Mouse (Mus musculus): ENCODE results near the gene Cyp4f14. TPM values are rescaled to one million over a fixed set of nuclear protein-coding genes. Genes with fewer than 3 reads are reported as not detected.
"Not testable (repeated sequence)": the region's sequence is repeated elsewhere in the genome, so short reads cannot be mapped to it uniquely, and the experiment has no call there.

Gene Cyp4f14
- polyA plus RNA-seq, 1 experiment from 2014 or later = not detected

GRCm38 (mm10) chr17:32891239-32892180 lies 25.6 kb downstream of the Cyp4f14 start, which contains the start of gene Zfp870:
TSS of gene Zfp870 (minus strand) at chr17:32891642.
- no peaks in the 10 kb centered on the region for H3K27me3 ChIP-seq (replicated peaks)
- peak within 1 kb of the TSS; percentile 88 for H3K4me2 ChIP-seq
- 13% methylated on average over 33 of the region's 33 CpGs for WGBS
- H3K36me3 ChIP-seq = no peaks in the 10 kb centered on the region
- H3K9me3 ChIP-seq (replicated peaks) = no peaks in the 10 kb centered on the region
- H3K27ac ChIP-seq (ENCODE audit: poor library complexity, severe bottlenecking) = peak within 1 kb of the TSS; percentile 81
- peaks cover 13% of the 10 kb centered on the region for H3K4me1 ChIP-seq (replicated peaks)
- peak within 1 kb of the TSS; percentile 80 for H3K4me3 ChIP-seq
- ATAC-seq (ENCODE audit: insufficient number of reproducible peaks, low FRiP score) = peak; percentile 98
- H3K9ac ChIP-seq = peak within 1 kb of the TSS; percentile 87

DNA sequence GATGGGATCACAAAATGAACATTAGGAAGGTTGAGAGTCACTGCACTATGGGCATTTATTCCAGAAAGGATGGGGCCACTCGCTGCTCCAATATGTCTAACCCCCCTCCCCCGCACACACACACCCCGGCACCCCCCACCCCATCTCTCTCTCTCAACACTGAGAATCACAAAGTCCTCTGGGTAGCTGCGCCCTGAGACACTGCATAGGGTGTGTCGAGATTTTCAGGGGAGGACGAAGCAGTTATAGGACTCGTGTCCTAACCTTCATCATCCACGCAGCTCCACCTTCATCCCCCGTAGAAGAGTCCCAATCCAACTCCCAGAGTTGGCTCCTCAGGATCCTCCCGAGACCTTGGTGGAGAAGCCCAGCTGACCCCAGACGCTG lies 26.3 kb downstream of the Cyp4f14 start:
- no peaks in the 10 kb centered on the region for H3K27me3 ChIP-seq (replicated peaks)
- peak overlapping the region; percentile 88 for H3K4me2 ChIP-seq
- H3K4me3 ChIP-seq = peak overlapping the region; percentile 80
- H3K9me3 ChIP-seq (replicated peaks) = no peaks in the 10 kb centered on the region
- ATAC-seq (ENCODE audit: insufficient number of reproducible peaks, low FRiP score) = 0 out of 2 replicates have a peak, but pooled peaks have one; percentile 30
- H3K4me1 ChIP-seq (replicated peaks) = peaks cover 13% of the 10 kb centered on the region
- peak overlapping the region; percentile 87 for H3K9ac ChIP-seq
- H3K27ac ChIP-seq (ENCODE audit: poor library complexity, severe bottlenecking) = peak overlapping the region; percentile 81
- WGBS = 4% methylated on average over 11 of the region's 11 CpGs
- H3K36me3 ChIP-seq = no peaks in the 10 kb centered on the region

DNA sequence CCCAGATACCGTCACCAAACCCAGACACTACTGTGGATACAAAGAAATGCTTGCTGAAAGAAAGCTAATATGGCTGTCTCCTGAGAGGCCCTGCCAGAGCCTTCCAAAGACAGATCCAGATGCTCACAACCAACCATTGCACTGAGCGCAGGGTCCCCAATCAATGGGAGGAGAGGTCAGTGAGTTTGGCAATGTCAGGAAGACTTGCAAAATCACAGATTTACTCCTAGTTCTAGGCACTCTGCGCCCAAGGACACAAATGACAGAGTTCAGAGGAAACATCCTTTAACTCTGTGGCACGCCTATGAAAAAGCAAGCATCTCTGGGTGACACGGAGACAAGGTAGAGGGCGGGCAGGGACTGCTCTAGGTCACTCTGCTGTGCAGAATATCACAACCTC lies 27.5 kb downstream of the Cyp4f14 start:
- Histone ChIP-seq H3K4me2 (no peak overlapping the region), H3K9ac (no peak overlapping the region), H3K27me3 (replicated peaks) (no peaks in the 10 kb centered on the region), H3K4me3 (no peak overlapping the region), H3K36me3 (peaks cover 6% of the 10 kb centered on the region), H3K4me1 (replicated peaks) (peaks cover 13% of the 10 kb centered on the region), H3K9me3 (replicated peaks) (no peaks in the 10 kb centered on the region), H3K27ac (ENCODE audit: poor library complexity, severe bottlenecking) (no peak overlapping the region)
- ATAC-seq (ENCODE audit: insufficient number of reproducible peaks, low FRiP score) = no peak
- WGBS = 92% methylated on average over 6 of the region's 6 CpGs

- H3K36me3 ChIP-seq = peaks cover 57% of the 10 kb centered on the region
- H3K4me1 ChIP-seq (replicated peaks) = peaks cover 8% of the 10 kb centered on the region; the same call in 1 of the 2 replicates
- no peak for ATAC-seq (ENCODE audit: insufficient number of reproducible peaks, low FRiP score)
- no peak overlapping the region for H3K9ac ChIP-seq
- 87% methylated on average over 14 of the region's 14 CpGs for WGBS
- no peak overlapping the region for H3K27ac ChIP-seq (ENCODE audit: poor library complexity, severe bottlenecking)
- no peak overlapping the region for H3K4me2 ChIP-seq
- no peak overlapping the region for H3K4me3 ChIP-seq
- peaks cover 14% of the 10 kb centered on the region for H3K27me3 ChIP-seq (replicated peaks)
- 0 out of 2 replicates have a peak, but pooled peaks cover 7% of the 10 kb centered on the region for H3K9me3 ChIP-seq (replicated peaks)
Measured at GRCm38 (mm10) chr17:32880320-32881218, 36.6 kb downstream of the Cyp4f14 start.

GRCm38 (mm10) chr17:32878773-32879172 lies 38.4 kb downstream of the Cyp4f14 start:
- 89% methylated on average over 11 of the region's 11 CpGs for whole genome bisulfite sequencing
- Histone ChIP-seq H3K27me3 (replicated peaks) (peaks cover 14% of the 10 kb centered on the region), H3K36me3 (peaks cover 43% of the 10 kb centered on the region), H3K9ac (no peak overlapping the region), H3K4me1 (replicated peaks) (peaks cover 8% of the 10 kb centered on the region; the same call in 1 of the 2 replicates), H3K9me3 (replicated peaks) (0 out of 2 replicates have a peak, but pooled peaks cover 7% of the 10 kb centered on the region), H3K4me3 (no peak overlapping the region), H3K27ac (ENCODE audit: poor library complexity, severe bottlenecking) (no peak overlapping the region), H3K4me2 (no peak overlapping the region)
- no peak for ATAC-seq (ENCODE audit: insufficient number of reproducible peaks, low FRiP score)

DNA sequence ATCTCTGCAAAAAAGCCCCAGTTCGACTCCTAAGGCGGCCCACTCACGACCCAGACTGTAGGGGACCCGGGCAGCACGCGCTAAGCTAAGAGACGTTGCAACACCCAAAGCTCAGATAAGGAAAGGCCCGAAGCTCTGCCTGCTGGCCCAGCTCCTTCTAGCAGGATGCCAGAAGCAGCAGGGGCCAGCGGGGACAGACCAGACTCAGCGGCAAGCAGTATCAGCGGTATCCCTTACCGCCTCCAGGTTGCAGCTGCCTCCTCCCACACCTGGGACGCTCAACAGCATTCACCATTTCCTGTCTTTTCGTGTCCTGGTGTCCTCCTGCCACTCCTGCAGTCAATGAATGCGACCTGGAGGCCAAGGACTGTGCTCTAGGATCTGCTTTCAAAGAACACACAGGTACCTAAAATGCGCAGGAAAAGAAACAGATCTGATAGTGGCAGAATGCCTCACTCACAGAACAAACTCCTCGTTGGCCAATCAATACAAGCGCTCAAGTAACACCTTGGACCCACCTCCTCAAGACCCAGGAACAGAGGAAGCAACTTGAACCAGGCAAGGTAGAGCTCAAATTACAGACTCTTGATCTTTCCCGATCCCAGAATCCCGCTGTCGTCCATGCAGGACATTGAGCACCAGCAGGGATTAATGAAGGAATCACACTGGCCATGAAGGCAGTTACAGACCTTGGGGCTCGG lies 39.5 kb downstream of the Cyp4f14 start:
- Histone ChIP-seq H3K36me3 (peaks cover 31% of the 10 kb centered on the region), H3K9ac (peak overlapping the region; percentile 44; the same call in 1 of the 2 replicates), H3K9me3 (replicated peaks) (0 out of 2 replicates have a peak, but pooled peaks cover 7% of the 10 kb centered on the region), H3K27ac (ENCODE audit: poor library complexity, severe bottlenecking) (no peak overlapping the region), H3K4me2 (peak overlapping the region; percentile 50), H3K4me3 (peak overlapping the region; percentile 5; the same call in 1 of the 2 replicates), H3K27me3 (replicated peaks) (peaks cover 14% of the 10 kb centered on the region), H3K4me1 (replicated peaks) (peaks cover 8% of the 10 kb centered on the region; the same call in 1 of the 2 replicates)
- ATAC-seq (ENCODE audit: insufficient number of reproducible peaks, low FRiP score) = no peak
- WGBS = 4% methylated on average over 22 of the region's 22 CpGs

DNA sequence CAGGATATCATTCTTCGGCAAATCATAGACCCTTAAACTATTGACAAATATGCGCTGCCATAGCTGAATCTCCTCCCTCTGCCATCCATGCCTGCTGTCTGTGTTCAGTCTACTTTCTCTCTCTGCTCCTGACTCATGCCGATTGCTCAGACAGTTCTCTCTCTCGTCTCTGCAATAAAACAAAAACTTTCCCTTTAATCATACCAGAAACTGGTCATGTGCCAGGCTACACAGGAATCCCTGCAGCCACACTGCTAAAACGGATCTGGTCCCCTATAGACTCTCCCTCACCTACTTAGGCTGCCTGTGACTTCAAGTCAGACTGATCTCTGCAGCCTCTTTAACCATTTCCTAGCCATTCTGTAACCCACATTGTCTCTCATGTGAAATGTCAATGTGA lies 44.4 kb downstream of the Cyp4f14 start:
- ATAC-seq (ENCODE audit: insufficient number of reproducible peaks, low FRiP score) = no peak
- 61% methylated on average over 5 of the region's 5 CpGs for WGBS
- Histone ChIP-seq H3K9ac (no peak overlapping the region), H3K4me1 (replicated peaks) (peaks cover 6% of the 10 kb centered on the region; the same call in 1 of the 2 replicates), H3K27me3 (replicated peaks) (peaks cover 14% of the 10 kb centered on the region), H3K36me3 (no peaks in the 10 kb centered on the region), H3K4me3 (no peak overlapping the region), H3K27ac (ENCODE audit: poor library complexity, severe bottlenecking) (no peak overlapping the region), H3K9me3 (replicated peaks) (0 out of 2 replicates have a peak, but pooled peaks cover 2% of the 10 kb centered on the region), H3K4me2 (no peak overlapping the region)

DNA sequence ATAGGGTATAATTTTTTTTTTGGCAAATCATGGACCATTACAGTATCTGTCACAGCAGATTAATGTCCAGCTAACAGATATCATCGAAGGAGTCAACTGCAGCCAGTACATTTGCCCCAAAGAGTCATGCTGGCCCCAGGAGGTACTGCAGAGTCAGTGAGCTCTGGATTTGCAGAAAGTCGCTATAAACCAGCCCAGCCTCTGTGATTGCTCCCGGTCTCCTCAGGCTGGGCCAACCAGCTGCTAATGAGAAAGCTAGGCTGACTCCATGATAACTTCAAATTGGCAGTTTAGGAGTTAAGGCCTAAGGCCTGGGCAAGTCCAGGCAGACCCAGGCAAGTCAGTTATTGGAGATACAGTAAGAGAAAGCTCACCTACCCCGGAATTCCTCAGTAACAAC lies 45.1 kb downstream of the Cyp4f14 start:
- H3K27ac ChIP-seq (ENCODE audit: poor library complexity, severe bottlenecking) = no peak overlapping the region
- no peak overlapping the region for H3K4me2 ChIP-seq
- H3K4me3 ChIP-seq = no peak overlapping the region
- H3K27me3 ChIP-seq (replicated peaks) = peaks cover 10% of the 10 kb centered on the region
- 71% methylated on average over 4 of the region's 4 CpGs for WGBS
- 0 out of 2 replicates have a peak, but pooled peaks cover 2% of the 10 kb centered on the region for H3K9me3 ChIP-seq (replicated peaks)
- no peaks in the 10 kb centered on the region for H3K36me3 ChIP-seq
- ATAC-seq (ENCODE audit: insufficient number of reproducible peaks, low FRiP score) = no peak
- no peak overlapping the region for H3K9ac ChIP-seq
- H3K4me1 ChIP-seq (replicated peaks) = 0 out of 2 replicates have a peak, but pooled peaks cover under 1% of the 10 kb centered on the region

DNA sequence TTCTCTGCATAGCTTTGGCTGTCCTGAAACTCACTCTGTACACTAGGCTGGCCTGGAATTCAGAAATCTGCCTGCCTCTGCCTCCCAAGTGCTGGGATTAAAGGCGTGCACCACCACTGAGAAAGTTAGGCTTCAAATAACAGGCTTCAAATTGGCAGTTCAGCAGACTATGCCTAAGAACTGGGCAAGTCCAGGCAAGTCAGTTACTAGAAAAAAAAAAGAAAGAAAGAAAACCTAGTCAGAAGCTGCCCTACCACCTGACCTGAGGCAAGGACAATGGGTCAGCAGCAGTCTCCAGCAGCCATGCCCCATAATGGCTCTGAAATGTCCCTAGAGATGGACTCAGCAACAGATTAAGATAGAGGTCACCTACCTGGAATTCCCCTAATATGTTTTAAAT lies 45.7 kb downstream of the Cyp4f14 start:
- Histone ChIP-seq H3K27me3 (replicated peaks) (peaks cover 4% of the 10 kb centered on the region; the same call in 1 of the 2 replicates), H3K36me3 (no peaks in the 10 kb centered on the region), H3K4me2 (no peak overlapping the region), H3K9ac (no peak overlapping the region), H3K9me3 (replicated peaks) (0 out of 2 replicates have a peak, but pooled peaks cover 2% of the 10 kb centered on the region), H3K4me3 (no peak overlapping the region), H3K4me1 (replicated peaks) (no peaks in the 10 kb centered on the region), H3K27ac (ENCODE audit: poor library complexity, severe bottlenecking) (no peak overlapping the region)
- WGBS = 94% methylated on average over 1 of the region's 1 CpGs
- no peak for ATAC-seq (ENCODE audit: insufficient number of reproducible peaks, low FRiP score)

DNA sequence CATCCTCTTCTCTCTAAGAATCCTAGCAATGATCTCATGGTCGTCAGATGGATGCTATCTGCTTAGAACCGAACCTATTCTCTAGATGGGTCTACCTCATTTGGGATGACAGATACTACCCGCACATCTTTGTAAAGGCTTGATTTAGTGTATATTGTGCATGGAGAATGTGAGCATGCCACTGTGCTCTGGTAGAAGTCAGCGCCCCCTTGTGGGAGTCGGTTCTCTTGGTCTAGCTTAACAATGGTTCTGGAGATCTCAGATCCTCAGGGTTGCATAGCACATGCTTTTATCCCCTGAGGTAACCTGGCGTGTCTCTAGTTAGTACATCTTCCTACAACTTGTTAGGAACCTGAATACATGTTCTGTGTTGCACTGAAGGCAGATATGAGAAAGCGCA lies 49.9 kb downstream of the Cyp4f14 start:
- not testable (repeated sequence) for H3K4me1 ChIP-seq (replicated peaks); H3K9ac ChIP-seq; H3K36me3 ChIP-seq; H3K4me3 ChIP-seq; ATAC-seq (ENCODE audit: insufficient number of reproducible peaks, low FRiP score); H3K4me2 ChIP-seq; H3K27ac ChIP-seq (ENCODE audit: poor library complexity, severe bottlenecking); H3K9me3 ChIP-seq (replicated peaks); H3K27me3 ChIP-seq (replicated peaks)
- 53% methylated on average over 5 of the region's 7 CpGs for WGBS
